Mouse (Mus musculus) heart, adult 2 months (tissue): ENCODE data around the gene Slc47a1. TPM values are rescaled to one million over a fixed set of nuclear protein-coding genes. Genes with fewer than 3 reads are reported as not detected.
A peak's percentile ranks its signal among the peaks of the same experiment; 100 is the strongest.

Source experiments
- DNase-seq, 2 experiments: peaks; one replicate each; pipeline ENCODE4 v3.0.0; 2021
- H3K27ac ChIP-seq: fragments of 200-600 bp; 2 replicates; pipeline ENCODE4 v1.8.1; 2022
- H3K27me3 ChIP-seq: fragments of 200-500 bp; 2 replicates; pipeline ENCODE4 v1.6.1; 2012; ENCODE audit warnings: mild to moderate bottlenecking, low read length, inconsistent platforms, mixed read lengths; ENCODE audit not compliant: control insufficient read depth, insufficient read depth
- H3K36me3 ChIP-seq: fragments of 200-500 bp; 2 replicates; pipeline ENCODE4 v1.6.1; 2012; ENCODE audit warnings: low read length, inconsistent platforms; ENCODE audit not compliant: control insufficient read depth, insufficient read depth
- H3K4me1 ChIP-seq: fragments of 200-500 bp; 2 replicates; pipeline ENCODE4 v1.6.1; 2011; ENCODE audit warnings: low read length; ENCODE audit not compliant: control insufficient read depth, insufficient read depth
- H3K4me3 ChIP-seq: fragments of 200-600 bp; 2 replicates; pipeline ENCODE4 v1.8.1; 2022
- H3K79me2 ChIP-seq: fragments of 200-500 bp; replicated peaks from 2 replicates; pipeline ENCODE4 v1.6.1; 2012; ENCODE audit warnings: mild to moderate bottlenecking, inconsistent platforms, low read length, moderate library complexity, mixed read lengths; ENCODE audit not compliant: control insufficient read depth, insufficient read depth
- H3K9ac ChIP-seq: fragments of 200-500 bp; 2 replicates; pipeline ENCODE4 v1.6.1; 2012; ENCODE audit warnings: low read depth, mild to moderate bottlenecking, control low read depth, inconsistent platforms, low read length, mixed read lengths
- CTCF ChIP-seq: fragments of 200-600 bp; IDR thresholded peaks from 2 replicates; pipeline ENCODE4 v1.8.1; 2022; ENCODE audit warnings: antibody characterized with exemption, mild to moderate bottlenecking, moderate library complexity
- EP300 ChIP-seq: fragments of 200-500 bp; IDR thresholded peaks from 2 replicates; pipeline ENCODE4 v1.6.1; 2011; ENCODE audit warnings: low read depth, low read length, control low read depth; ENCODE audit not compliant: insufficient read depth
- POLR2A ChIP-seq: fragments of 200-500 bp; IDR thresholded peaks from 2 replicates; pipeline ENCODE4 v1.6.1; 2011; ENCODE audit warnings: mild to moderate bottlenecking, low read depth, low read length, control low read depth; ENCODE audit not compliant: insufficient read depth
- WGBS: fragments of 180-500 bp; shearing (Covaris S2); methylation state at CpG from one replicate; pipeline ENCODE4 v1.1.7; 2018; 5-methylcytosine and 5-hydroxymethylcytosine counted together
- intact Hi-C: fragments of 180-260 bp; cut with DNase I; formaldehyde crosslinking; loops from one replicate; pipeline ENCODE4 v1.15.1; 2025
- polyA plus RNA-seq: library from polyadenylated mRNA; depleted of rRNA; stranded (reverse); fragments of >200 nt; gene quantifications from 2 replicates; pipeline ENCODE4 v1.2.3, GENCODE M21; 2012
- total RNA-seq, 2 experiments: library from RNA; stranded (reverse); gene quantifications; 2 replicates each; pipeline ENCODE4 v1.2.3; 2021

Gene Slc47a1
- total and polyA plus RNA-seq, 3 experiments: 27.7 to 51.1 (median 32.0) TPM

GRCm38 (mm10) chr11:61387233-61387632, 9.1 kb upstream of the Slc47a1 start:
- DNase-seq: no peak
- WGBS: 67% methylated on average over 6 of the region's 6 CpGs
- intact Hi-C loops: loop anchor here (5.0 kb wide), 1 partner anchor 280 kb away; no protein-coding TSS in a partner anchor

GRCm38 (mm10) chr11:61385725-61386124, 7.6 kb upstream of the Slc47a1 start:
- no peak overlapping the region for H3K27ac ChIP-seq
- no peak for DNase-seq
- intact Hi-C loops: loop anchor here (5.0 kb wide), 1 partner anchor 278 kb away; no protein-coding TSS in a partner anchor
- H3K4me3 ChIP-seq: no peak overlapping the region
- no peaks in the 10 kb centered on the region for H3K36me3 ChIP-seq
- no peaks in the 10 kb centered on the region for H3K27me3 ChIP-seq
- TF ChIP-seq EP300 (no peak), CTCF (no peak), POLR2A (no peak)
- no peaks in the 10 kb centered on the region for H3K79me2 ChIP-seq
- no peak overlapping the region for H3K9ac ChIP-seq
- 51% methylated on average over 4 of the region's 4 CpGs for WGBS
- H3K4me1 ChIP-seq: no peaks in the 10 kb centered on the region

More at GRCm38 (mm10) chr11:61387233-61387632, 9.1 kb upstream of the Slc47a1 start:
- TF ChIP-seq POLR2A (no peak), CTCF (no peak), EP300 (no peak)
- Histone ChIP-seq H3K9ac (no peak overlapping the region), H3K36me3 (no peaks in the 10 kb centered on the region), H3K79me2 (no peaks in the 10 kb centered on the region), H3K4me3 (no peak overlapping the region), H3K27me3 (no peaks in the 10 kb centered on the region), H3K4me1 (no peaks in the 10 kb centered on the region), H3K27ac (no peak overlapping the region)

GRCm38 (mm10) chr11:61381272-61381671, 3.1 kb upstream of the Slc47a1 start:
- Histone ChIP-seq H3K36me3 (no peaks in the 10 kb centered on the region), H3K4me3 (no peak overlapping the region), H3K27ac (no peak overlapping the region), H3K79me2 (no peaks in the 10 kb centered on the region), H3K9ac (no peak overlapping the region), H3K27me3 (peaks cover 4% of the 10 kb centered on the region; the same call in 1 of the 2 replicates), H3K4me1 (no peaks in the 10 kb centered on the region; the same call in 1 of the 2 replicates)
- WGBS: 64% methylated on average over 1 of the region's 1 CpGs
- intact Hi-C loops: no loop called here
- DNase-seq: no peak
- no peak for TF ChIP-seq EP300
- no peak for TF ChIP-seq CTCF
- TF ChIP-seq POLR2A: no peak

- Histone ChIP-seq H3K27me3 (peaks cover 4% of the 10 kb centered on the region; the same call in 1 of the 2 replicates), H3K4me3 (no peak overlapping the region)
These were observed 506 bp upstream of the Slc47a1 start for GRCm38 (mm10) chr11:61378651-61379050.

GRCm38 (mm10) chr11:61368668-61369067, 9.5 kb downstream of the Slc47a1 start:
- whole genome bisulfite sequencing: 100% methylated on average over 2 of the region's 2 CpGs
- intact Hi-C loops: no loop called here
- 0 out of 2 replicates have a peak, but pooled peaks cover 3% of the 10 kb centered on the region for H3K4me1 ChIP-seq

More at GRCm38 (mm10) chr11:61378651-61379050, 506 bp upstream of the Slc47a1 start:
- Histone ChIP-seq H3K9ac (no peak overlapping the region), H3K79me2 (no peaks in the 10 kb centered on the region), H3K4me1 (no peaks in the 10 kb centered on the region; the same call in 1 of the 2 replicates), H3K36me3 (no peaks in the 10 kb centered on the region), H3K27ac (no peak overlapping the region)
- TF ChIP-seq CTCF (no peak), EP300 (no peak), POLR2A (no peak)
- WGBS: 75% methylated on average over 4 of the region's 4 CpGs
- intact Hi-C loops: no loop called here
- no peak for DNase-seq

GRCm38 (mm10) chr11:61366517-61367273, 11.4 kb downstream of the Slc47a1 start:
- 20% methylated on average over 9 of the region's 9 CpGs for WGBS
- Histone ChIP-seq H3K9ac (peak overlapping the region; percentile 51), H3K27me3 (no peaks in the 10 kb centered on the region), H3K4me1 (0 out of 2 replicates have a peak, but pooled peaks cover 3% of the 10 kb centered on the region), H3K27ac (peak overlapping the region; percentile 85), H3K36me3 (no peaks in the 10 kb centered on the region), H3K79me2 (no peaks in the 10 kb centered on the region), H3K4me3 (no peak overlapping the region)
- DNase-seq: peak; percentile 33 to 46
- TF ChIP-seq CTCF: no peak
- peak; percentile 30; the same call in 1 of the 2 replicates for TF ChIP-seq POLR2A
- peak; percentile 36; the same call in 1 of the 2 replicates for TF ChIP-seq EP300
- intact Hi-C loops: no loop called here

More at GRCm38 (mm10) chr11:61368668-61369067, 9.5 kb downstream of the Slc47a1 start:
- no peak for DNase-seq
- TF ChIP-seq EP300: no peak
- TF ChIP-seq CTCF: no peak
- no peak for TF ChIP-seq POLR2A
- H3K79me2 ChIP-seq: no peaks in the 10 kb centered on the region
- H3K9ac ChIP-seq: no peak overlapping the region
- H3K27ac ChIP-seq: no peak overlapping the region
- no peaks in the 10 kb centered on the region for H3K27me3 ChIP-seq
- H3K4me3 ChIP-seq: no peak overlapping the region
- no peaks in the 10 kb centered on the region for H3K36me3 ChIP-seq
